Mouse (Mus musculus): ENCODE measurements around the gene Wfdc18. TPM values are rescaled to one million over a fixed set of nuclear protein-coding genes. Genes with fewer than 3 reads are reported as not detected.

The Wfdc18 gene
- total and polyA plus RNA-seq, 3 experiments, result not detected

DNA sequence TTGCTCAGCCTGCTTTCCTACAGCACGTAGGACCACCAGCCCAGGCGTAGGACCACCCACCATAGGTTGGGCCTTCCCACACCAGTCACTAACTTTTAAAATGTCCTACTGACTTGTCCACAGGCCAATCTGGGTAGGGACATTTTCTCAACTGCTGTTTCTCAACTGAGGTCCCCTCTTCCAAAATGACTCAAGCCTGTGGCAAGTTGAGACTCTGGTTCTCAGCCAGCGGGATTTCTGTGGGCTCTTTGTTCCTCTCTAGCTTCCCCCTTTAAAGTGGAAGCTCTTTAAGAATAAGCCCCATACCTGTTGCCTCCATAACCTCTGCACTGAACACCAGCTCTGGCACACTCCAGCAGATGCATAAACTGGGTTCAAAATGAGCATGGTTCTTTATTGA lies 34.7 kb downstream of the Wfdc18 start (continued):
- TF ChIP-seq JUN (IDR thresholded peaks at IDR 0.05; ENCODE audit: insufficient read depth, low read depth, low read length) (peak; percentile 44; the same call in 1 of the 2 replicates), CHD2 (IDR thresholded peaks at IDR 0.05; ENCODE audit: low read length) (no peak), MAFK (IDR thresholded peaks at IDR 0.05; ENCODE audit: insufficient replicate concordance, low read length) (no peak), CTCF (conservative IDR thresholded peaks at IDR 0.05 in 1 of 2, IDR thresholded peaks at IDR 0.05 in 1 of 2; ENCODE audit: low read depth in 2 of 2, low read length in 2 of 2) (no peak), MAX (IDR thresholded peaks at IDR 0.05; ENCODE audit: low read length) (no peak)

DNA sequence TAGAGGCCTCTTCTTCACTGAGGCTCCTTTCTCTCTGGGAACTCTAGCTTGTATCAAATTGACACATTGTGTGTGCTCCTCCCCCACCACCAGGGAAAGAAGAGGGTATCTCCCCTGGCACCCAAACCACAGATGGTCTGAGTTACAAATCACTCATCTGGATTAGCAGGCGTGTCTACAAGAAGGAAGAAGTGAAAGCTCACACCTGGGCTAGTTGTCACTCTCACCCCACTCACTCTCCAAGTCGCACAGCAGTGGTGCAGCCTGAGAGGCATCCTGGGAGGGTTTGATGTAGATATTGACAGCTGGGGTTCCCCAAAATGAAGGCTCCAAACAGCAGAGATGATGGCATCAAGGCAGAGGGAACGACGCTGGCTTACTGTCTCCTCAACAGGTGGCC lies 37.3 kb downstream of the Wfdc18 start:
- in situ Hi-C loops (cut with MboI; ENCODE audit: low pct_ligation_motif_present, low pct_unique_long_range_greater_than_20kb, low sequenced_read_pairs) (loop anchor here (10.0 kb wide), 1 partner anchor 181 kb away; no protein-coding TSS in a partner anchor), dilution Hi-C loops (cut with MboI; ENCODE audit: extremely low pct_ligation_motif_present, extremely low pct_unique_long_range_greater_than_20kb, low sequenced_read_pairs) (no loop called here)
- no peak overlapping the region for H3K9ac ChIP-seq (ENCODE audit: insufficient read depth, low read depth)
- H3K27ac ChIP-seq (ENCODE audit: insufficient read depth, low read depth), result no peak overlapping the region
- 0 out of 2 replicates have a peak overlapping the region, but pooled peaks have one; percentile 0 for H3K4me2 ChIP-seq (ENCODE audit: insufficient read depth, low read depth, poor library complexity, severe bottlenecking)
- no peaks in the 10 kb centered on the region for H3K9me3 ChIP-seq (replicated peaks; ENCODE audit: low read length)
- no peaks in the 10 kb centered on the region for H3K79me2 ChIP-seq (replicated peaks; ENCODE audit: control insufficient read depth, extremely low read depth, insufficient read depth, poor library complexity, severe bottlenecking)
- no peak overlapping the region for H3K4me3 ChIP-seq (replicated peaks in 1 of 3; ENCODE audit: low read depth in 2 of 3, low read length in 2 of 3, poor library complexity in 1 of 3)
- peaks cover 15% of the 10 kb centered on the region for H3K27me3 ChIP-seq (replicated peaks)
- peak; percentile 97 for DNase-seq (ENCODE audit: extremely low read depth)
- H3K4me1 ChIP-seq (ENCODE audit: control insufficient read depth in 1 of 2, insufficient read depth in 2 of 2), result peaks cover 30 to 62% of the 10 kb centered on the region in 2 experiments
- no peaks in the 10 kb centered on the region for H3K36me3 ChIP-seq (replicated peaks in 1 of 2; ENCODE audit: control insufficient read depth in 1 of 2, insufficient read depth in 1 of 2, low read length in 1 of 2)
- TF ChIP-seq USF1 (IDR thresholded peaks at IDR 0.05; ENCODE audit: low read depth, low read length) (no peak), RCOR1 (conservative IDR thresholded peaks at IDR 0.05; ENCODE audit: low read depth, low read length) (peak; percentile 95; the same call in 1 of the 2 replicates), MEF2A (IDR thresholded peaks at IDR 0.05; ENCODE audit: borderline replicate concordance, low read depth, low read length) (peak; percentile 92), BHLHE40 (IDR thresholded peaks at IDR 0.05; ENCODE audit: low read depth, low read length) (peak; percentile 97), NELFE (IDR thresholded peaks at IDR 0.05; ENCODE audit: low read depth, low read length) (peak; percentile 44; the same call in 1 of the 2 replicates), JUN (IDR thresholded peaks at IDR 0.05; ENCODE audit: insufficient read depth, low read depth, low read length) (peak; percentile 52), USF2 (conservative IDR thresholded peaks at IDR 0.05; ENCODE audit: low read depth, low read length) (no peak), SMC3 (IDR thresholded peaks at IDR 0.05; ENCODE audit: low read depth, low read length) (no peak; the same call in 1 of the 2 replicates), JUND (conservative IDR thresholded peaks at IDR 0.05; ENCODE audit: low read depth, low read length) (peak; percentile 67), GABPA (IDR thresholded peaks at IDR 0.05; ENCODE audit: insufficient replicate concordance, low read depth, low read length) (no peak), SIN3A (IDR thresholded peaks at IDR 0.05; ENCODE audit: low read length) (peak; percentile 94), NRF1 (IDR thresholded peaks at IDR 0.05; ENCODE audit: low read depth, low read length) (no peak), ZC3H11A (IDR thresholded peaks at IDR 0.05; ENCODE audit: low read depth, low read length) (no peak), KAT2A (IDR thresholded peaks at IDR 0.05; ENCODE audit: insufficient replicate concordance, low read length) (no peak), MAZ (IDR thresholded peaks at IDR 0.05; ENCODE audit: low read depth, low read length) (peak; percentile 70), RAD21 (IDR thresholded peaks at IDR 0.05; ENCODE audit: low read depth, low read length) (no peak; the same call in 1 of the 2 replicates), HCFC1 (IDR thresholded peaks at IDR 0.05; ENCODE audit: low read depth, low read length) (no peak), TBP (conservative IDR thresholded peaks at IDR 0.05; ENCODE audit: low read depth, low read length) (no peak), MXI1 (IDR thresholded peaks at IDR 0.05; ENCODE audit: low read depth, low read length) (no peak; the same call in 1 of the 2 replicates), IRF4 (IDR thresholded peaks at IDR 0.05; ENCODE audit: low read depth, low read length) (peak; percentile 95), ELF1 (IDR thresholded peaks at IDR 0.05; ENCODE audit: low read depth, low read length) (peak; percentile 35; the same call in 1 of the 2 replicates), CHD2 (IDR thresholded peaks at IDR 0.05; ENCODE audit: low read length) (peak; percentile 87), E2F4 (IDR thresholded peaks at IDR 0.05; ENCODE audit: insufficient replicate concordance, low read depth, low read length) (no peak), CHD1 (IDR thresholded peaks at IDR 0.05; ENCODE audit: low read depth, low read length) (no peak), ZKSCAN1 (IDR thresholded peaks at IDR 0.05; ENCODE audit: borderline replicate concordance, low read depth, low read length) (no peak), UBTF (IDR thresholded peaks at IDR 0.05; ENCODE audit: low read depth, low read length) (no peak), ZNF384 (IDR thresholded peaks at IDR 0.05; ENCODE audit: low read depth, low read length) (no peak), EP300 (IDR thresholded peaks at IDR 0.05; ENCODE audit: low read length) (peak; percentile 94), MAFK (IDR thresholded peaks at IDR 0.05; ENCODE audit: insufficient replicate concordance, low read length) (peak; percentile 77), POLR2AphosphoS2 (IDR thresholded peaks at IDR 0.05; ENCODE audit: low read depth, low read length) (no peak), PAX5 (IDR thresholded peaks at IDR 0.05; ENCODE audit: low read length) (no peak), MYC (IDR thresholded peaks at IDR 0.05; ENCODE audit: low read depth, low read length) (peak; percentile 56; the same call in 1 of the 2 replicates), ETS1 (conservative IDR thresholded peaks at IDR 0.05; ENCODE audit: low read depth, low read length) (peak; percentile 97), POLR2A (IDR thresholded peaks at IDR 0.05; ENCODE audit: low read depth, low read length) (no peak), TCF12 (IDR thresholded peaks at IDR 0.05; ENCODE audit: low read depth, low read length) (peak; percentile 99), MAX (IDR thresholded peaks at IDR 0.05; ENCODE audit: low read length) (peak; percentile 69)

Data from CH12.LX (cell line).